Mouse (Mus musculus): ENCODE measurements around the gene Ofd1.

Ofd1 gene

DNA sequence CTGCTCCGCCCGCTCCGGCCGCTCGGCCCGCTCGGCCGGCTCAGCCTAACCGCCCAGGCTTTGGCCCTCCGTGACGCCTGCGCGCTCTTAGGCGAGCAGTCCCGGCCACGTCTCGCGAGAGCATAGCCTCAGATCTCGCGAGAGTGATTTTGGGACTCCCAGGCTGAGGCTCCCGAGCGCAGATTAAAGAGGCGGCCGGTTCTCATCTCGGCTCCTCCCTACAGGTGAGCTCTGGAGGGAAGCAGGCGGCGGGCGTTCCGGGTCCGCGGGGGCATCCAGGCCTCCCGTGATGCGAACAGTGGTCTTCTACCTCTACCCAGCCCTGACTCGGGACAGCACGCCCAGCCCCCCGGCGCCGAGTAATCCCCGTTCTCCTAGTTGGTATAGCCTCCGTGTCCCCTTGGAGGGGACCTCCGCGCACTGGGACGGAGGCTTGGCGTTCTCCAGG, at the start of gene Ofd1:
Ofd1 (minus strand) TSS at position 89 of the 448 bp plus-strand sequence.
- DNase-seq (ENCODE audit: low spot score in 2 of 2), result peak; percentile 77 to 85

DNA sequence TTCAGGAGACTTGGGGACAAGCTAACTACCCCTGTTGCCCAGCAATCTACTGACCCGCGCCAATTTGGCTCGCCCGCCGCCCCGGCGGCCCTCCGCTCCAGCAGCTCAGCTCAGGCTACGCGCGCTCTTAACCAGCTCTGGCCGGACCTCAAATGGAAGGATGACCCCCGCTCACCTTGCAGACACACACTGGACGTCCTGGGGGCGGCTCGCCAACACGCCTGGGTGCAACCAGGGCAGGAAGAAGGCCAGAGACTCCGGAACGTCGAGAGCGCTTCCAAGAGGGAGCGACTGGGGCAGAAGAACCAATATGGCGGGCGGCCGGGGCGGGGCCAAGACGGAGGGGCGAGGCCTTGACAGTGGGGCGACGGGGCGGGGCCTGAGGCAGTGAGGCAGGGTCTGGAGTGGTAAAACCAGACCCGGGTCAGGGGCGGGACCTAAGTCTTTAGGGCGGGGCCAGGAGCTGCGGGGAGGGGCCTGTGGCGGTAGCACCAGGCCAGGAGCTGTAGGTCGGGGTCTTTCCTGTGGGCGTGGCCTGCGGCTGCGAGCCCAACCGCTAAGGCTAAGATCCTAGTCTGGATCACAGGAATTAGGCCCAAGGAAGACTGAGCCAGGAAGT, 39.0 kb upstream of the Ofd1 start, which contains the start of gene Rab9:
Rab9 (minus strand) TSS at position 503 of the 619 bp plus-strand sequence.
- peak; percentile 86 to 91 for DNase-seq (ENCODE audit: low spot score in 2 of 2)

DNA sequence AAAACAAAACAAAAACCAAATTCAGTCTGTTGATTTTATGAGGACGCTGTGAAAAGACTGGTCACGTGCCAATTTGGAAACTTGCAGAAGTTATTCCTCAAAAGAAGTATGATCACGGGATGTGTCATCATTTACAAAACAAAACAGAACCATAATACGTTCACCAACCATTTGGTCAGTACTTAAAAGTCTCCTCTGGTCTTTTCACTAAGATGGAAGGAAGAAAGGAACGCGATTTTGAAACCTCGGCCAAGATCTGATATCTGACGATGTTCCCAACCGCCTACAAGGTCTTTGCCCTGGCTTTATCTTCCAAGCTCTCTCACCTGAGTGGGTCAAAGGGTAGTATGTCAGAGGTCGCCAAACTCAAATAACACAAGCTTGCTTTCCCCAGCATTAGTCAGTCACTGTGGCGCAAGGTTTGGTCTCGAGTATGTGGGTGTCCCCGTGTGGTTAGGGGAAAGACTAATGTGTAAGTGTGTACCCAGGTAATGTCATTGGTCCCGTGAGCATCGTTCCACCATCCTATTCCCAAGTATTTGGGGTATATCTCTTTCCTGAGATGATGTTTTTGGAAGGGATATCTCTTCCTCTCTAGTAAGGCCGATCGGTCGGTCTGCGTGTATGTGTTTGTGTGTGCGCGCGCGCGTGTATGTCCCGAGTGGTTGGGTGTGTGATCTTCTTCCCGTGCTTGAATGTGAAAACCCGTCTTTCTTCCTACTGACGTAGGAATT, 38.3 kb upstream of the Ofd1 start:
- DNase-seq (ENCODE audit: low spot score in 2 of 2), result peak; percentile 8 to 20

DNA sequence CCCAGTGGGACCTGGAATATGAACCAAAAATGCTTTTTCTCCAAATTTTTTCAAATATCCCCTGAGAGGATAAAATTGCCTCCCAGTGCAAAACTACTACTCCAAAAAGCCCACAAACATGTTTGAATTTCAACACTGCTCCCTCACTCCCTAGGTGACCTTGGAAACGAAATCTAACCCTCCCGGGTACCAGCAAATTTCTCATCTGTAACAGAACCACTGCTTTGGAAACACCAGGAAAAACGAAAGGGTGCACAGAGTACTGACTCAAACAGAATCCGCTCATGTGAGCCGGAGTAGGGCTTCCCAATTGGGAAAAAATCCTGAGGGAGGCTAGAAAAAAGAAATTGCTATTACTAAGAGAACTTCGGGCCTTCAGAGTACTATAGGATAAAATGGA, 36.9 kb upstream of the Ofd1 start:
- no peak for DNase-seq (ENCODE audit: low spot score in 2 of 2)

GRCm38 (mm10) chrX:166472612-166473011, 32.1 kb upstream of the Ofd1 start:
- DNase-seq (ENCODE audit: low spot score in 2 of 2), result no peak

GRCm38 (mm10) chrX:166468321-166468720, 27.8 kb upstream of the Ofd1 start:
- DNase-seq (ENCODE audit: low spot score in 2 of 2), result peak in 1 of 2 experiments; percentile 9

- no peak for DNase-seq (ENCODE audit: low spot score in 2 of 2)
Observed at GRCm38 (mm10) chrX:166455525-166455924, 15.0 kb upstream of the Ofd1 start.

DNA sequence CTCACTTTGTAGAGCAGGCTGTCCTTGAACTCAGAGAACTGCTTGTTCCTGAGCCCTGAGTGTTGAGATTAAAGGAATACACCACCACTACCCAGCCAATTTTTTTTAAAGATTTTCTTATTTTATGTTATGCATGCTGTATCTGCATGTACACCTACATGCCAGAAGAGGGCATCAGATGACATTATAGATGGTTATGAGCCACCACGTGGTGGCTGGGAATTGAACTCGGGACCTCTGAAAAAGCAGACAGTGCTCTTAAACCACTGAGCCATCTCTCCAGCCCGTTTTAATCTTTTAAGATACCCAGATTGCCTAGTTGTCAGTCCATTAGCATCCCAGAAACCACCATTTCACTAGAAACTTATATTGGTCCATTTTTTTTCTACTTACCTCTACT, 13.8 kb upstream of the Ofd1 start:
- DNase-seq (ENCODE audit: low spot score in 2 of 2), result no peak

DNA sequence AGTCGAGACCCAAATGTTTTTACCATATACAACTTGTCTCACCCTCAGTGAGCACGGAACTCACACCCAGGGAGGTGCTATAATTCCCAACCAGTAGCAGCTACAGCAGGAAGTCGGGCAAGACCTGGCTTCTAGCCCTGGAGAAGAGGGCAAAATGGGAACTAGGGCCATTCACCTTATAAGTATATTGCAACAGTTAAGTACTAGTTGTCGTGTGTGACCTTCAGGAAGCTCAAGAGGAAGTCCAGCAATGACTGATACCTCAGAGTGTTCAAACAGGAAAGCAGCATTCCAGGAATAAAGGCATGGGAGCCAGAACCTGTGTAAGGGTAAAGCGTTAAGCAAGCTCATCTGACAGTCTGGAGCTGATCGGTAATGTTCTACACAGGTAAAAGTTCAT, 13.0 kb upstream of the Ofd1 start:
- DNase-seq (ENCODE audit: low spot score in 2 of 2), result no peak

- DNase-seq (ENCODE audit: low spot score in 2 of 2), result no peak
Observed at GRCm38 (mm10) chrX:166444552-166444951, 4.0 kb upstream of the Ofd1 start.

DNA sequence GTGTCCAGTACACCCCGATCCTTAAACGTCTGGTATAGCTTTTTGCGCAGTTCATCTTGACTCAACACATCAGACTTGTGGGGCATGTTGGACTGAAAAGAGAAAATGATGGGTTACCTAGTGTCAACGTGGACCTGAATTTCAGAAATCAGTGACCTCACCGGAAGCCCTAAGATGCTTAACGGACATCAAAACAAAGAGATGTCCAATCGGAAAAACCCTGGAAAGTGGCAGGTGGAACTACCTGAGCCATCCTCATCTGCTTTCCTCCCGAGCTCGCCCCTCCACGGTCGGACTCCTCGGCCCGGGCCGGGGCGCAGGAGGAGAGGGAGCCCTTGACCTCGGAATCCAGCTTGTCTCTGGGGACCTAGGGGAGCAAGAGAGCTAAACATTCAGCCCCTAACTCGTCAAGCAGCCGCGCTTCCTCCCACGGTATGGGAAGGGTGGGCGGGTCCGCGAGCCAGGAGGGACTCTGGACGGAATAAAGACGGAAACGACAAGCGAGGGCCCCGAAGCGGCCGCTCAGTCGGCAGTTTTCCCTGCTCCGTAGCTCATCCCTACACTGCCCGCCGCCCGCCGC, 378 bp downstream of the Ofd1 start, which contains the start of gene Trappc2:
Trappc2 (plus strand) TSS at position 539 of the 580 bp plus-strand sequence.
- DNase-seq (ENCODE audit: low spot score in 2 of 2), result peak in 1 of 2 experiments; percentile 16

DNA sequence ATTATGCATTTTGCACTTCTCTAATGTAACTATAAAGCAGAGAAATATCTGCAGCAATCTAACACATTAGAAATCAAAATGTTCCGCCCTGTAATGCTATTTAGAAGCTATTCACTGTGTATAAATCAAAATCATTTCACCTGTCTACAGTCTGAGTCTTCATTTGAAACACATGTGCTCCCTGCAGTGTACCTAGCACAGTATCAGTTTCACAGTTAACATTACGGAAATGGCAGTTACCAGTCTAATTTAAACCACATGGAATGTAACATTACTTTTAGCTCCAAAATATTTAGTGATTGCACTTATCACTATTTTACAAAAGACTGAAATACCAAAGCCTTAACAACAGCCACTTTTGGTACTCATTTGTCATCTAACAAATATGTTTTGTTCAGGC, 5.7 kb downstream of the Ofd1 start:
- DNase-seq (ENCODE audit: low spot score in 2 of 2), result no peak

- peak in 1 of 2 experiments; percentile 24 for DNase-seq (ENCODE audit: low spot score in 2 of 2)
Observed at GRCm38 (mm10) chrX:166416196-166416595, 24.3 kb downstream of the Ofd1 start.

- DNase-seq (ENCODE audit: low spot score in 2 of 2), result no peak
Observed at GRCm38 (mm10) chrX:166407865-166408264, 32.6 kb downstream of the Ofd1 start.

- DNase-seq (ENCODE audit: low spot score in 2 of 2), result no peak
Observed at GRCm38 (mm10) chrX:166393753-166394152, 46.8 kb downstream of the Ofd1 start.

- no peak for DNase-seq (ENCODE audit: low spot score in 2 of 2)
Observed at GRCm38 (mm10) chrX:166386656-166387055, 53.8 kb downstream of the Ofd1 start.

DNA sequence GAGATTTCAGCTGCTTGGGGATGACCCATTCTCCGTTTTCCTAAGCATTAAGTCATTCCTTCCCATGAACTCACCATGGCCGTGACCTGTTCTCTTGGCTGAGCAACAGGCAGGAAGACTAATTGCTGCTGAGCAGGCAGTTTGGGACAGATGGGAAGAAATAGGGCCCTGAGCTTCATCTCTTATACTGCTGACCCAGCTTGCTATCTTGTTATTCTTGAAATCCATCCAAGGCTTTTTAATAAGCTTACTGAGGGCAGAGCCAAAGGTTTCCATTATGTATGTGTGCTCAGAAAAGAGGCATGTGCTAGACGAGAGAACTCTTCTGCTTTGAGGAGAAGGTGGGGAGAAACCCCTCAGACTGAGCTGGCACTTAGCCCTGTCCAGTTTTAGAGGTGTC, 55.6 kb downstream of the Ofd1 start:
- DNase-seq (ENCODE audit: low spot score in 2 of 2), result no peak

GRCm38 (mm10) chrX:166383606-166384005, 56.9 kb downstream of the Ofd1 start:
- no peak for DNase-seq (ENCODE audit: low spot score in 2 of 2)

GRCm38 (mm10) chrX:166378652-166379051, 61.9 kb downstream of the Ofd1 start:
- no peak for DNase-seq (ENCODE audit: low spot score in 2 of 2)

- no peak for DNase-seq (ENCODE audit: low spot score in 2 of 2)
Observed at GRCm38 (mm10) chrX:166376681-166377328, 63.7 kb downstream of the Ofd1 start.

- no peak for DNase-seq (ENCODE audit: low spot score in 2 of 2)
Observed at GRCm38 (mm10) chrX:166365458-166366213, 74.9 kb downstream of the Ofd1 start.
